Mouse (Mus musculus) midbrain, embryonic 11.5 days (tissue): ENCODE results near the gene Parp3. TPM values are rescaled to one million over a fixed set of nuclear protein-coding genes. Genes with fewer than 3 reads are reported as not detected.
A peak's percentile ranks its signal among the peaks of the same experiment; 100 is the strongest.
"Not testable (repeated sequence)": the region's sequence is repeated elsewhere in the genome, so short reads cannot be mapped to it uniquely, and the experiment has no call there.

ENCODE experiments used
- ATAC-seq: fragments of 200-750 bp; cut with Nextera tagmentation; 2 replicates; pipeline ENCODE4 v1.8.0; 2017; ENCODE audit warnings: moderate TSS enrichment, moderate library complexity; ENCODE audit not compliant: low FRiP score
- DNase-seq: peaks from one replicate; pipeline ENCODE4 v3.0.0; 2015; ENCODE audit warnings: low spot score; ENCODE audit errors: missing footprints
- H3K27ac ChIP-seq: fragments of 300-500 bp; sonication (generic); 2 replicates; pipeline ENCODE4 v1.5.1; 2014; ENCODE audit warnings: low read depth, low read length
- H3K27me3 ChIP-seq: fragments of 300-500 bp; sonication (generic); 2 replicates; pipeline ENCODE4 v1.6.1; 2014; ENCODE audit warnings: mild to moderate bottlenecking, low read length, moderate library complexity, mixed read lengths; ENCODE audit not compliant: control insufficient read depth, insufficient read depth
- H3K36me3 ChIP-seq: fragments of 300-500 bp; sonication (generic); 2 replicates; pipeline ENCODE4 v1.6.1; 2014; ENCODE audit warnings: mild to moderate bottlenecking, low read length, moderate library complexity, mixed read lengths; ENCODE audit not compliant: control insufficient read depth, insufficient read depth
- H3K4me1 ChIP-seq: fragments of 300-500 bp; sonication (generic); 2 replicates; pipeline ENCODE4 v1.6.1; 2014; ENCODE audit warnings: low read length; ENCODE audit not compliant: control insufficient read depth, insufficient read depth
- H3K4me2 ChIP-seq: fragments of 300-500 bp; sonication (generic); 2 replicates; pipeline ENCODE4 v1.6.1; 2014; ENCODE audit warnings: mild to moderate bottlenecking, moderate library complexity
- H3K4me3 ChIP-seq: fragments of 300-500 bp; sonication (generic); 2 replicates; pipeline ENCODE4 v1.5.1; 2014; ENCODE audit warnings: low read depth, low read length
- H3K9ac ChIP-seq: fragments of 300-500 bp; sonication (generic); 2 replicates; pipeline ENCODE4 v1.6.1; 2014; ENCODE audit warnings: low read length
- H3K9me3 ChIP-seq: fragments of 300-500 bp; sonication (generic); 2 replicates; pipeline ENCODE4 v1.6.1; 2016; ENCODE audit warnings: low read length; ENCODE audit not compliant: control insufficient read depth
- whole genome bisulfite sequencing: fragments of 180-500 bp; shearing (Covaris S2); extraction: QIAGEN DNeasy Blood & Tissue Kit; methylation state at CpG from one replicate; pipeline ENCODE4 v1.1.7; 2014; 5-methylcytosine and 5-hydroxymethylcytosine counted together
- polyA plus RNA-seq: library from polyadenylated mRNA; unstranded; fragments of >200 nt; fragmentation: Nextera tagmentation; extraction: Ambion mirVana; gene quantifications from 2 replicates; pipeline ENCODE4 v1.2.1, GENCODE M21; 2014

The Parp3 gene
- polyA plus RNA-seq, 1 experiment from 2014 or later, result 1.2 TPM

DNA sequence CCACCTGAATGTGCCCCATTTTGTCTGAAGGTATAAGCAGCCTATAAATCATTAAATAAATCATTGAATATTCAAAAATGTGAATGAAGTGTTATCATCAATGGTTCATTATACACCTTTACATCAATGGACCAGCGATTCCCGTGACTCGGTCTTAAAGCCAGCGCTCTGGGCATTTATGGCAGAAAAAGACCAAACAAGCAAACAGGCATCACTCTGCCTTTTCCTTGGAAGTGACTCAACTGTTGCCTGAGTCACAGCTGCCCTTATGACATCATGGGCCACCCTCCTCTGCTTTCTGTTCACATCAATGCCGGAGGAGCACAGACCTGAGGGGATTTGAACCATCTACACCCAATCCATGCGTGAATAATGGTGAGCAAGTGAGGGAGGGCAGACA is 22.9 kb upstream of the Parp3 start, which contains the start of gene Iqcf1:
Gene Iqcf1, plus strand, starts transcription at position 301 of the 400 bp plus-strand sequence.
- H3K4me1 ChIP-seq, result no peaks in the 10 kb centered on the region
- ATAC-seq (no peak), DNase-seq (no peak)
- 93% methylated on average over 6 of the region's 6 CpGs for WGBS
- H3K4me2 ChIP-seq, result no peak within 1 kb of the TSS
- H3K36me3 ChIP-seq, result no peaks in the 10 kb centered on the region
- no peak within 1 kb of the TSS for H3K27ac ChIP-seq
- H3K4me3 ChIP-seq, result no peak within 1 kb of the TSS
- no peaks in the 10 kb centered on the region for H3K9me3 ChIP-seq
- no peaks in the 10 kb centered on the region for H3K27me3 ChIP-seq
- no peak within 1 kb of the TSS for H3K9ac ChIP-seq

DNA sequence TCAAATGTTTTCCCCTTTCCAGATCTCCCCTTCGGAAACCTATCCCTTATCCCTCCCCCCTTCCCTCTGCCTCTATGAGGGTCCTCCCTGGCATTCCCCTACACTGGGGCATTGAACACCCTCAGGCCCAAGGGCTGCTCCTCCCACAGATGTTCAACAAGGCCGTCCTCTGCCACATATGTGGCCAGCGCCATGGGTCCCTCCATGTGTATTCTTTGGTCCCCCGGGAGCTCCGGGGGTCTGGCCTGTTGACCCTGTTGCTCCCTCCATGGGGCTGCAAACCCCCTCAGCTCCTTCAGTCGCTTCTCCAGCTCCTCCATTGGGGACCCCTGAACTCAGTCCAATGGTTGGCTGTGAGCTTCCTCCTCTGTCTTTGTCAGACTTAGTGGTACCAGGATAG is 10.9 kb upstream of the Parp3 start:
- not testable (repeated sequence) for H3K4me2 ChIP-seq, H3K9ac ChIP-seq, H3K9me3 ChIP-seq, H3K4me3 ChIP-seq, ATAC-seq, H3K27me3 ChIP-seq, H3K27ac ChIP-seq, DNase-seq, H3K4me1 ChIP-seq
- 81% methylated on average over 6 of the region's 6 CpGs for WGBS
- peaks cover 13% of the 10 kb centered on the region for H3K36me3 ChIP-seq

DNA sequence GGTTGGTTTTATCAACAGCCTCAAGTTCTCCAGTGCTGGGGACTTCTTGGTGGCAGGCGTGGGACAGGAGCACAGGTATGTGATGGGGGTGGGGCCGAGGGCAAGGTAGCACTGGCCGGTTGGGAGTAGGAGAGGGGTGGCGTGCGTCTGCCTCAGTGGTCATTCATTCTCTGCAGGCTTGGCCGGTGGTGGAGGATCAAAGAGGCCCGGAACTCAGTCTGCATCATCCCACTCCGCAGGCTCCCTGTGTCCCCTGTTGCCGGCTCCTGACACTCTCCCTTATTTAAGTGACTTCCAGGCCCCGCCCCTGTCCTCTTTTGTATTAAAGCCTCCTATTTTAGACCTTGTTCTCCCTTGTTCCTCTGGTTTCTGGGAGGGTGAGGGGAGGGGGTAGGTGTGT is 8.3 kb upstream of the Parp3 start:
- H3K27ac ChIP-seq, result no peak overlapping the region
- no peaks in the 10 kb centered on the region for H3K27me3 ChIP-seq
- H3K9me3 ChIP-seq, result no peaks in the 10 kb centered on the region
- H3K4me2 ChIP-seq, result no peak overlapping the region
- ATAC-seq (no peak), DNase-seq (no peak)
- no peak overlapping the region for H3K4me3 ChIP-seq
- WGBS, result 80% methylated on average over 10 of the region's 10 CpGs
- H3K9ac ChIP-seq, result no peak overlapping the region
- H3K36me3 ChIP-seq, result peaks cover 19% of the 10 kb centered on the region
- H3K4me1 ChIP-seq, result no peaks in the 10 kb centered on the region

DNA sequence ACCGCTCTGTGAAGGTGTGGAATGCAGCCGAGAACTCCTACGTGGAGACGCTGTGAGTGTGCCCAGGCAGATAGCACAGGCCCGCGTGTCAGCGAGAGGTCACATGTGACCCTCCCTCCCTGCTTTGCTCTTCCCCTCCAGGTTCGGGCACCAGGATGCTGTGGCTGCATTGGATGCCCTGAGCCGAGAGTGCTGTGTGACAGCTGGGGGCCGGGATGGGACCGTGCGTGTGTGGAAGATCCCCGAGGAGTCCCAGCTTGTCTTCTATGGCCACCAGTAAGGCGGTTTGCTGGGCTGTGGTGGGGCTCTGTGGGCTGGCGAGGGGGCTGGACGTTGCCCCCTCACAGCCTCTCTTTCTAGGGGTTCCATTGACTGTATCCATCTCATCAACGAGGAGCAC is 6.9 kb upstream of the Parp3 start:
- WGBS, result 93% methylated on average over 17 of the region's 17 CpGs
- H3K9ac ChIP-seq, result no peak overlapping the region
- H3K4me3 ChIP-seq, result no peak overlapping the region
- peaks cover 19% of the 10 kb centered on the region for H3K36me3 ChIP-seq
- no peak for DNase-seq
- no peaks in the 10 kb centered on the region for H3K4me1 ChIP-seq
- ATAC-seq, result no peak
- H3K9me3 ChIP-seq, result no peaks in the 10 kb centered on the region
- no peaks in the 10 kb centered on the region for H3K27me3 ChIP-seq
- no peak overlapping the region for H3K27ac ChIP-seq
- H3K4me2 ChIP-seq, result no peak overlapping the region

DNA sequence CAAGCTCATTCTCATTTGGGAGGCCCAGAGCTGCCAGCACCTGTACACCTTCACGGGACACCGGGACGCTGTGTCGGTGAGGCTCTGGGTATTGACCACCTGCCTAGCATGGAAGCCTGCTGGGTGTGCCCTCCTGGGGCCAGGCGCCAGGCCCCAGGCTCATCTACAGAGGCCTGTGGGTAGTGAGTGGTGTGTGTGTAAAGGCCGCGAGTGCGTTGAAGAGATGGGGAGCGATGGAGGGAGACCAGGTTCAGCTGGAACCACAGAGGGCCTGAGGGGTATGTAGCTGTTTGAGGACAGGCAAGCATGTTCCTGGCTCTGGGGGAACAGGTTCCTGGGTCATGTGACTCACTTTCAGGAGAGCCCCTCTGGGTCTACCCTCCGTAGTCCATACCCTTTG is 6.4 kb upstream of the Parp3 start:
- ATAC-seq, result no peak
- WGBS, result 97% methylated on average over 10 of the region's 10 CpGs
- H3K36me3 ChIP-seq, result peaks cover 19% of the 10 kb centered on the region

DNA sequence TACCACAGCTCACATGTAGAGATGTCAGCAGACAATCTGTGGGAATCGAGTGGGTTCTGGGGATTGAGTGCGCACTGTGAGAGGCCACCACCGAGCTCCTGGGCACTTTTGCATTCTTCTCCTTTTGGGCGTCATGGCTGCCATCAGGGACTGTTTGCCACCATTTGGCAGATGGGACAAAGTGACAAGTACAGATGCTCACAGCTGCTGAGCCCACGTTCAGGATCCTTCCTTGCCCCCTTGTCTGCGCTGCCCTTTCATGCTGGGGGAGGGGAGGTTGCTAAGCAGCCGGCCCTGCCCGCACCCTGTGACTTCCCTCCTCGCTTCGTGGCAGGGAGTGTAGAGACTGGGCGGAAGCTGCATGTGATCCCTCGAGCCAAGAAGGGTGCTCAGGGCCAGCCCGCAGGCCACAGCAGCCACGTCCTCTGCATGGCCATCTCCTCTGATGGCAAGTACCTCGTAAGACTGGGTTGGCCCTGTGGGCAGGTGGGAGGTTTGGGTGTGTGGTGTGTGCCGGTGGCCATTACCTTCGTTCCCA is 5.9 kb upstream of the Parp3 start:
- DNase-seq, result peak; percentile 73
- H3K27ac ChIP-seq, result no peak overlapping the region
- no peaks in the 10 kb centered on the region for H3K9me3 ChIP-seq
- WGBS, result 91% methylated on average over 17 of the region's 17 CpGs
- no peak overlapping the region for H3K4me3 ChIP-seq
- no peak for ATAC-seq
- H3K9ac ChIP-seq, result no peak overlapping the region
- H3K4me2 ChIP-seq, result no peak overlapping the region
- H3K27me3 ChIP-seq, result no peaks in the 10 kb centered on the region
- H3K4me1 ChIP-seq, result peaks cover 7% of the 10 kb centered on the region
- peaks cover 19% of the 10 kb centered on the region for H3K36me3 ChIP-seq

More for the DNA sequence above, 6.4 kb upstream of the Parp3 start:
- no peaks in the 10 kb centered on the region for H3K27me3 ChIP-seq
- no peak overlapping the region for H3K4me3 ChIP-seq
- H3K9me3 ChIP-seq, result no peaks in the 10 kb centered on the region
- no peak for DNase-seq
- H3K4me2 ChIP-seq, result no peak overlapping the region
- peaks cover 2% of the 10 kb centered on the region; the same call in 1 of the 2 replicates for H3K4me1 ChIP-seq
- no peak overlapping the region for H3K9ac ChIP-seq
- H3K27ac ChIP-seq, result no peak overlapping the region

DNA sequence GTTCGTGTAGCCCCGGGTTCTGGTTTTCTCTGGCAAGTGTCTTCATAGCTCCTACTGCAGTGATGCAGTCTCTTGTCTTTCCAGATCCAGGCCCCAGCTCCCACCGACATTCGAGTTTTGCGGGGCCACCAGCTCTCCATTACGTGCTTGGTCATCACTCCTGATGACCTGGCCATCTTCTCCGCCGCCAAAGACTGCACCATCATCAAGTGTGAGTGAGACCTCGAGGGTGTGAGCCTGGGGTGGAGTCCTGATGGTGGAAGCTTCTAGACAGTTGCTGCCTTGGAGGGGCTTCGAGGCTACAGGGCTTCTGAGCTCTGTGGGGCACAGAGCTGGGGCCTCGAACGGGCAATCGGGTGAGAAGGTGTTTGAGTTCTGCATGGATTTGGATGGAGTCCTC is 4.9 kb upstream of the Parp3 start:
- H3K27me3 ChIP-seq, result no peaks in the 10 kb centered on the region
- H3K9me3 ChIP-seq, result no peaks in the 10 kb centered on the region
- peaks cover 19% of the 10 kb centered on the region for H3K36me3 ChIP-seq
- no peak overlapping the region for H3K4me3 ChIP-seq
- no peak overlapping the region for H3K4me2 ChIP-seq
- DNase-seq, result no peak
- WGBS, result 92% methylated on average over 13 of the region's 13 CpGs
- no peak for ATAC-seq
- H3K27ac ChIP-seq, result no peak overlapping the region
- no peak overlapping the region for H3K9ac ChIP-seq
- peaks cover 8% of the 10 kb centered on the region for H3K4me1 ChIP-seq

DNA sequence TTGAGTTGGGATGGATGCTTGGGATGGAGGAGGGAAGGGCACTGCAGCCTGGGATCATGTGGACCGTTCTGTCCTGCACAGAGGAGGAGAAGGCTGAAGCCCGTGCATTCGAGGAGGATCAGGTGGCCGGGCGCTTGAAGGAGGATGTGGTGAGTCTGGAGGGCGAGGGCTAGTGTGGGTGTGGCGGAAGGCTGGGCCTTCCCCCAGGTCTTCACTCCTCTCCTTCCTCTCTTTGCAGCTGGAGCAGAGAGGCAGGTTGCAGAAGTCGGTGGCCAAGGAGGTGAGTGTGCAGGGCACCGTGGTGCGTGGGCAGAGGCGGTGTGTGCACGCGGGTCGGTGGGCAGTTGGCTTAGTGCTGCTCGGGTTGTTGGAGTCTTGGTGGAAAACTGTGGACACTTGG is 4.3 kb upstream of the Parp3 start:
- Histone ChIP-seq H3K4me1 (peaks cover 13% of the 10 kb centered on the region), H3K9ac (no peak overlapping the region), H3K36me3 (peaks cover 19% of the 10 kb centered on the region), H3K4me3 (no peak overlapping the region), H3K4me2 (no peak overlapping the region), H3K27me3 (no peaks in the 10 kb centered on the region), H3K27ac (no peak overlapping the region), H3K9me3 (no peaks in the 10 kb centered on the region)
- no peak for DNase-seq
- 90% methylated on average over 15 of the region's 15 CpGs for WGBS
- ATAC-seq, result no peak

DNA sequence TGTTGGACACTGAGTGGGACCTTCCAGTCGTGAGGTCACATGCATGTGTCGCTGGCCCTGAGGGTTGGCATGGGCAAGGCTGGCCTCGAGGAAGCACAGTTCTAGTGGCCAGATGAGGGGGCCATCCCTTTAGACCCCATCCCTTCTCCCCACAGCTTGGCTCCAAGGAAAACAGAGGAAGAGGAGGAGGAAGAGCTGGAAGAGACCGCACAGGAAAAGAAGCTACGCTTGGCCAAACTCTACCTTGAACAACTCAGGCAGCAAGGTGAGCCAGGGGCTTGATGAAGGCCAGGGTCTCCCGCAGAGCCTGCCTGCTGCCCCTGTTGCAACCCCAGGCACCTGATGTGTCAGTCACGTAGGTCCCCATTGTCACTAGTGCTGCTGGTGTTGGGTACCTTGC is 3.8 kb upstream of the Parp3 start:
- Histone ChIP-seq H3K4me3 (no peak overlapping the region), H3K9me3 (no peaks in the 10 kb centered on the region), H3K9ac (no peak overlapping the region), H3K27me3 (no peaks in the 10 kb centered on the region), H3K36me3 (peaks cover 19% of the 10 kb centered on the region), H3K27ac (no peak overlapping the region), H3K4me1 (peaks cover 13% of the 10 kb centered on the region), H3K4me2 (no peak overlapping the region)
- 92% methylated on average over 7 of the region's 7 CpGs for WGBS
- ATAC-seq (no peak), DNase-seq (no peak)
